Mouse (Mus musculus): ENCODE results near the gene Pth1r. TPM values are rescaled to one million over a fixed set of nuclear protein-coding genes. Genes with fewer than 3 reads are reported as not detected.
A peak's percentile ranks its signal among the peaks of the same experiment; 100 is the strongest.

Pth1r gene
- polyA plus RNA-seq, 1 experiment from 2014 or later: 23.2 TPM

GRCm38 (mm10) chr9:110746238-110746637 is 707 bp downstream of the Pth1r start:
- H3K36me3 ChIP-seq: no peaks in the 10 kb centered on the region
- H3K27me3 ChIP-seq: peaks cover 14% of the 10 kb centered on the region; the same call in 1 of the 2 replicates
- H3K4me2 ChIP-seq: no peak overlapping the region
- WGBS: 46% methylated on average over 5 of the region's 5 CpGs
- no peak for ATAC-seq (replicated peaks; ENCODE audit: insufficient number of reproducible peaks, insufficient read depth, low FRiP score, low read depth)
- no peaks in the 10 kb centered on the region for H3K9me3 ChIP-seq (replicated peaks)
- H3K27ac ChIP-seq: no peak overlapping the region
- H3K4me1 ChIP-seq (replicated peaks): peaks cover 42% of the 10 kb centered on the region
- H3K9ac ChIP-seq: no peak overlapping the region
- H3K4me3 ChIP-seq: no peak overlapping the region

GRCm38 (mm10) chr9:110745752-110746151 is 1.2 kb downstream of the Pth1r start:
- ATAC-seq (replicated peaks; ENCODE audit: insufficient number of reproducible peaks, insufficient read depth, low FRiP score, low read depth): no peak
- H3K4me2 ChIP-seq: no peak overlapping the region
- 43% methylated on average over 5 of the region's 5 CpGs for WGBS
- no peak overlapping the region for H3K27ac ChIP-seq
- no peaks in the 10 kb centered on the region for H3K9me3 ChIP-seq (replicated peaks)
- no peaks in the 10 kb centered on the region for H3K36me3 ChIP-seq
- H3K4me1 ChIP-seq (replicated peaks): peaks cover 37% of the 10 kb centered on the region
- no peak overlapping the region for H3K9ac ChIP-seq
- no peak overlapping the region for H3K4me3 ChIP-seq
- peaks cover 16% of the 10 kb centered on the region; the same call in 1 of the 2 replicates for H3K27me3 ChIP-seq

GRCm38 (mm10) chr9:110743456-110744323 is 3.3 kb downstream of the Pth1r start:
- peaks cover 21% of the 10 kb centered on the region; the same call in 1 of the 2 replicates for H3K27me3 ChIP-seq
- no peaks in the 10 kb centered on the region for H3K9me3 ChIP-seq (replicated peaks)
- ATAC-seq (replicated peaks; ENCODE audit: insufficient number of reproducible peaks, insufficient read depth, low FRiP score, low read depth): peak; percentile 45

GRCm38 (mm10) chr9:110742951-110743455 is 3.9 kb downstream of the Pth1r start:
- peak; percentile 24 for ATAC-seq (replicated peaks; ENCODE audit: insufficient number of reproducible peaks, insufficient read depth, low FRiP score, low read depth)
- peak overlapping the region; percentile 80 for H3K4me3 ChIP-seq
- peak overlapping the region; percentile 77 for H3K9ac ChIP-seq
- H3K4me1 ChIP-seq (replicated peaks): peaks cover 25% of the 10 kb centered on the region
- H3K27ac ChIP-seq: peak overlapping the region; percentile 82
- under 1% methylated on average over 49 of the region's 49 CpGs for WGBS
- no peaks in the 10 kb centered on the region; the same call in 1 of the 2 replicates for H3K36me3 ChIP-seq
- peaks cover 21% of the 10 kb centered on the region; the same call in 1 of the 2 replicates for H3K27me3 ChIP-seq
- H3K4me2 ChIP-seq: peak overlapping the region; percentile 94
- no peaks in the 10 kb centered on the region for H3K9me3 ChIP-seq (replicated peaks)

More at GRCm38 (mm10) chr9:110743456-110744323, 3.3 kb downstream of the Pth1r start:
- 4% methylated on average over 51 of the region's 63 CpGs for WGBS
- Histone ChIP-seq H3K4me1 (replicated peaks) (peaks cover 25% of the 10 kb centered on the region), H3K9ac (peak overlapping the region; percentile 77), H3K4me2 (peak overlapping the region; percentile 94), H3K4me3 (peak overlapping the region; percentile 80), H3K27ac (peak overlapping the region; percentile 82), H3K36me3 (no peaks in the 10 kb centered on the region; the same call in 1 of the 2 replicates)

- peak; percentile 58 for ATAC-seq (replicated peaks; ENCODE audit: insufficient number of reproducible peaks, insufficient read depth, low FRiP score, low read depth)
- H3K27me3 ChIP-seq: peaks cover 21% of the 10 kb centered on the region; the same call in 1 of the 2 replicates
- H3K27ac ChIP-seq: peak overlapping the region; percentile 82
- H3K4me2 ChIP-seq: peak overlapping the region; percentile 94
- H3K4me3 ChIP-seq: peak overlapping the region; percentile 80
- peaks cover 25% of the 10 kb centered on the region for H3K4me1 ChIP-seq (replicated peaks)
- H3K36me3 ChIP-seq: no peaks in the 10 kb centered on the region; the same call in 1 of the 2 replicates
- WGBS: under 1% methylated on average over 48 of the region's 71 CpGs
- H3K9ac ChIP-seq: peak overlapping the region; percentile 77
- no peaks in the 10 kb centered on the region for H3K9me3 ChIP-seq (replicated peaks)
These were observed 4.5 kb downstream of the Pth1r start for GRCm38 (mm10) chr9:110742295-110742950.

- peak within 1 kb of the TSS; percentile 94 for H3K4me2 ChIP-seq
- peak within 1 kb of the TSS; percentile 80 for H3K4me3 ChIP-seq
- H3K27me3 ChIP-seq: peaks cover 21% of the 10 kb centered on the region; the same call in 1 of the 2 replicates
- peak within 1 kb of the TSS; percentile 82 for H3K27ac ChIP-seq
- H3K4me1 ChIP-seq (replicated peaks): peaks cover 27% of the 10 kb centered on the region
- no peaks in the 10 kb centered on the region for H3K9me3 ChIP-seq (replicated peaks)
- 9% methylated on average over 17 of the region's 17 CpGs for WGBS
- ATAC-seq (replicated peaks; ENCODE audit: insufficient number of reproducible peaks, insufficient read depth, low FRiP score, low read depth): no peak
- no peaks in the 10 kb centered on the region; the same call in 1 of the 2 replicates for H3K36me3 ChIP-seq
- H3K9ac ChIP-seq: peak within 1 kb of the TSS; percentile 77
These were observed 5.1 kb downstream of the Pth1r start, which contains the start of gene Myl3 for GRCm38 (mm10) chr9:110741711-110742294. Myl3 (plus strand) TSS chr9:110741861.

- Histone ChIP-seq H3K27ac (no peak overlapping the region), H3K27me3 (peaks cover 26% of the 10 kb centered on the region; the same call in 1 of the 2 replicates), H3K9ac (no peak overlapping the region), H3K4me1 (replicated peaks) (peaks cover 33% of the 10 kb centered on the region), H3K36me3 (no peaks in the 10 kb centered on the region; the same call in 1 of the 2 replicates), H3K4me3 (no peak overlapping the region), H3K9me3 (replicated peaks) (no peaks in the 10 kb centered on the region), H3K4me2 (no peak overlapping the region)
- 84% methylated on average over 7 of the region's 7 CpGs for WGBS
- ATAC-seq (replicated peaks; ENCODE audit: insufficient number of reproducible peaks, insufficient read depth, low FRiP score, low read depth): no peak
These were observed 7.0 kb downstream of the Pth1r start for GRCm38 (mm10) chr9:110739961-110740360.

GRCm38 (mm10) chr9:110738054-110738453 is 8.9 kb downstream of the Pth1r start:
- Histone ChIP-seq H3K9me3 (replicated peaks) (no peaks in the 10 kb centered on the region), H3K27me3 (peaks cover 14% of the 10 kb centered on the region; the same call in 1 of the 2 replicates), H3K4me3 (no peak overlapping the region), H3K36me3 (no peaks in the 10 kb centered on the region; the same call in 1 of the 2 replicates), H3K9ac (no peak overlapping the region), H3K27ac (no peak overlapping the region), H3K4me1 (replicated peaks) (peaks cover 42% of the 10 kb centered on the region), H3K4me2 (no peak overlapping the region)
- WGBS: 24% methylated on average over 1 of the region's 1 CpGs
- ATAC-seq (replicated peaks; ENCODE audit: insufficient number of reproducible peaks, insufficient read depth, low FRiP score, low read depth): no peak

- no peak overlapping the region for H3K4me2 ChIP-seq
- H3K4me1 ChIP-seq (replicated peaks): peaks cover 45% of the 10 kb centered on the region
- H3K9me3 ChIP-seq (replicated peaks): no peaks in the 10 kb centered on the region
- WGBS: 48% methylated on average over 9 of the region's 9 CpGs
- no peak for ATAC-seq (replicated peaks; ENCODE audit: insufficient number of reproducible peaks, insufficient read depth, low FRiP score, low read depth)
- peaks cover 14% of the 10 kb centered on the region; the same call in 1 of the 2 replicates for H3K27me3 ChIP-seq
- no peak overlapping the region for H3K9ac ChIP-seq
- no peak overlapping the region for H3K4me3 ChIP-seq
- H3K27ac ChIP-seq: no peak overlapping the region
- no peaks in the 10 kb centered on the region; the same call in 1 of the 2 replicates for H3K36me3 ChIP-seq
These were observed 10.6 kb downstream of the Pth1r start for GRCm38 (mm10) chr9:110736362-110736761.

GRCm38 (mm10) chr9:110734154-110734553 is 12.8 kb downstream of the Pth1r start:
- no peak overlapping the region for H3K4me2 ChIP-seq
- H3K27me3 ChIP-seq: peaks cover 7% of the 10 kb centered on the region; the same call in 1 of the 2 replicates
- H3K9me3 ChIP-seq (replicated peaks): no peaks in the 10 kb centered on the region
- no peak overlapping the region for H3K9ac ChIP-seq
- no peak overlapping the region for H3K27ac ChIP-seq
- ATAC-seq (replicated peaks; ENCODE audit: insufficient number of reproducible peaks, insufficient read depth, low FRiP score, low read depth): no peak
- H3K4me1 ChIP-seq (replicated peaks): peaks cover 45% of the 10 kb centered on the region
- no peak overlapping the region for H3K4me3 ChIP-seq
- WGBS: 70% methylated on average over 7 of the region's 7 CpGs
- H3K36me3 ChIP-seq: no peaks in the 10 kb centered on the region; the same call in 1 of the 2 replicates

Data from heart, embryonic 15.5 days (tissue).